Comparison of ENCODE assay signal across 8 mouse cellular contexts in the genomic region with DNA sequence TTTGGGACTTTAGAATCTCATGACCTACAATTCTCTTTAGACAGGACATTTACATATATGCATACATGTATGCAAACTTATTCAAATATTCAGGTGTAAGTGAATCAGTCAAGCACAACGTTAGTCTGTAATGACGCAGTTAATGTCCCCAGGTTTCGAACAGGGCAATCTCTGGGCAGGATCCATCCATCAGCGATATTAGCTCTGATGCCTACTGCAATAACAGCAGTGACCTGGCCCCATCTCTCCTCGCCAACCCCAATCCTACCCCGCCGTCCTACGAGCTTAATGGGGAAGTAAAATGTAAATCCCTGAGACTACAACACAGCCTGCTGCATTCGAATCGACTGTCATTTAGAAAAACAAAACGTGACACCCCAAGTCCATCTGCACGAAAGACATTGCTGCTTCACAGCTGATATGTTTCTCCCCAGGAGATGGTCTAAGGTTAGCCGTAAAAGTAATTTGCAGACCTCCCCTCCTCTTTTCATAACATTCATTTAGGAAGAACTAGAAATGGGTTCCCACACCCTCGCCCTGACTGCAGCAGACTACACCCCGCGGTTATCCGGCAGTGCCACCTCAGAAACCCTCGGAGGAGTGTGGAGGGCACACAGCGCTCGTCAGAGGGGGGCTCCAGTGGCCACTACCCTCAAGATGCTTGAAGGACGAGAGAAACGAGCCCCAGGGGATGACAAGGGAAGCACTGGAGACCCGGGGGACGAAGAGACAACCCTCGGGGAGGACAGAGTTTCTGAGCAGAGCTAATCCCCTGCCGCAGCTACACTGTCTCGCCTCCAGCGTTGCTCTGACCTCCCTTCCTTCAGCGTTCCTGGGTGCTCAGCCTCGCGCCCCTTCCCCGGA. TPM values are rescaled to one million over a fixed set of nuclear protein-coding genes. Genes with fewer than 3 reads are reported as not detected.
DNase-seq lines count a peak whose midpoint lies in the region; ATAC-seq lines count a peak whose summit lies in the region.

No protein-coding gene starts in this region.

- DNase-seq in adrenal gland, postnatal 10 days = peak; percentile 49
- no peak for DNase-seq in adrenal gland, adult 8-10 months
- DNase-seq in 3134 (ENCODE audit: extremely low read depth, insufficient read length, low spot score) = peak; percentile 9
- DNase-seq in c-Kit-positive CD71-positive TER-119-negative erythroid progenitor cells, embryonic 14.5 days (ENCODE audit: low read depth) = peak; percentile 24
- peak; percentile 4 for DNase-seq in forelimb bud, embryonic 11.5 days (ENCODE audit: low read depth, low spot score)
- no peak for DNase-seq in limb, embryonic 11.5 days (ENCODE audit: low spot score)
- no peak for DNase-seq in urinary bladder, postnatal 36 days (ENCODE audit: low spot score in 2 of 2)

- H3K4me2 ChIP-seq in limb, embryonic 11.5 days (ENCODE audit: low read depth, severe bottlenecking) = peak overlapping the region; percentile 77
- peak overlapping the region; percentile 64 for H3K4me2 ChIP-seq in midbrain, embryonic 16.5 days (ENCODE audit: low read length)

- H3K36me3 ChIP-seq in limb, embryonic 11.5 days (ENCODE audit: control insufficient read depth, insufficient read depth, low read length) = no peaks in the 10 kb centered on the region
- no peaks in the 10 kb centered on the region for H3K36me3 ChIP-seq in midbrain, embryonic 16.5 days (ENCODE audit: control insufficient read depth, insufficient read depth, low read length)

- 0 out of 2 replicates have a peak overlapping the region, but pooled peaks have one; percentile 42 for H3K27ac ChIP-seq in limb, embryonic 11.5 days (replicated peaks; ENCODE audit: low read depth, low read length)
- H3K27ac ChIP-seq in midbrain, embryonic 16.5 days (ENCODE audit: low read length) = peak overlapping the region; percentile 90

- H3K27me3 ChIP-seq in limb, embryonic 11.5 days (ENCODE audit: control insufficient read depth, insufficient read depth, low read length) = no peaks in the 10 kb centered on the region
- H3K27me3 ChIP-seq in midbrain, embryonic 16.5 days (ENCODE audit: control insufficient read depth, insufficient read depth, low read depth, low read length) = no peaks in the 10 kb centered on the region

- 2% methylated on average over 32 of the region's 32 CpGs for WGBS in limb, embryonic 11.5 days
- 1% methylated on average over 32 of the region's 32 CpGs for WGBS in midbrain, embryonic 16.5 days

- peak overlapping the region; percentile 55 for H3K4me3 ChIP-seq in limb, embryonic 11.5 days (ENCODE audit: low read depth, low read length)
- peak overlapping the region; percentile 70 for H3K4me3 ChIP-seq in midbrain, embryonic 16.5 days (ENCODE audit: low read depth, low read length)

- ATAC-seq in limb, embryonic 11.5 days (ENCODE audit: insufficient number of reproducible peaks, low FRiP score, low TSS enrichment, low read depth) = peak; percentile 65
- peak; percentile 80 for ATAC-seq in midbrain, embryonic 16.5 days

- peaks cover 4% of the 10 kb centered on the region; the same call in 1 of the 2 replicates for H3K4me1 ChIP-seq in limb, embryonic 11.5 days (ENCODE audit: control insufficient read depth, insufficient read depth, low read length)
- peaks cover 23% of the 10 kb centered on the region for H3K4me1 ChIP-seq in midbrain, embryonic 16.5 days (ENCODE audit: control insufficient read depth, insufficient read depth, low read length)

- no peaks in the 10 kb centered on the region for H3K9me3 ChIP-seq in limb, embryonic 11.5 days (ENCODE audit: control insufficient read depth, low read length)
- H3K9me3 ChIP-seq in midbrain, embryonic 16.5 days (replicated peaks; ENCODE audit: control insufficient read depth, low read length, poor library complexity, severe bottlenecking) = no peaks in the 10 kb centered on the region

- peak overlapping the region; percentile 76 for H3K9ac ChIP-seq in limb, embryonic 11.5 days (ENCODE audit: low read length)
- H3K9ac ChIP-seq in midbrain, embryonic 16.5 days (ENCODE audit: low read depth, low read length) = peak overlapping the region; percentile 94

RNA-seq across cellular contexts. Expression of a gene that starts 0.6 kb away (rescaled TPM):
- 10 to 100 TPM; 89.5 to 94.1 TPM for total RNA-seq in adrenal gland, postnatal 10 days (2021)
- 100 to 1,000 TPM; 155 to 272 (median 192) TPM for total RNA-seq in adrenal gland, adult 8-10 months (2022)
- polyA plus RNA-seq in limb, embryonic 11.5 days (2014; fragmentation: Nextera tagmentation; extraction: Ambion mirVana) = 46.3 and 51.2 TPM in 2 replicates
- polyA plus RNA-seq in midbrain, embryonic 16.5 days (2015; fragmentation: Nextera tagmentation; extraction: Ambion mirVana) = 223 and 248 TPM in 2 replicates

RNA-seq across cellular contexts. Expression of a gene that starts 13.3 kb away (rescaled TPM):
- 10 to 100 TPM; 39.5 to 40.1 TPM for total RNA-seq in adrenal gland, postnatal 10 days (2021)
- 10 to 100 TPM; 46.1 to 61.9 (median 54.1) TPM for total RNA-seq in adrenal gland, adult 8-10 months (2022)
- 77.4 and 82.0 TPM in 2 replicates for polyA plus RNA-seq in limb, embryonic 11.5 days (2014; fragmentation: Nextera tagmentation; extraction: Ambion mirVana)
- polyA plus RNA-seq in midbrain, embryonic 16.5 days (2015; fragmentation: Nextera tagmentation; extraction: Ambion mirVana) = 247 TPM in 2 replicates

Comparison
In these comparisons a context has a peak if more than half of its experiments do, and no peak if none do; other contexts are left out.
1. DNase-seq: peak in adrenal gland, postnatal 10 days (single experiment), 3134 (single experiment), c-Kit-positive CD71-positive TER-119-negative erythroid progenitor cells, embryonic 14.5 days (single experiment) and forelimb bud, embryonic 11.5 days (single experiment); none in adrenal gland, adult 8-10 months (single experiment), limb, embryonic 11.5 days (single experiment) and urinary bladder, postnatal 36 days (0 of 2).